Mouse (Mus musculus): ENCODE data around the gene Rnase10. TPM values are rescaled to one million over a fixed set of nuclear protein-coding genes. Genes with fewer than 3 reads are reported as not detected.

Rnase10 gene
- polyA plus RNA-seq, 1 experiment from 2014 or later = not detected

- H3K36me3 ChIP-seq (ENCODE audit: control insufficient read depth, insufficient read depth, low read length) = no peaks in the 10 kb centered on the region
- no peak for ATAC-seq (ENCODE audit: low FRiP score, low TSS enrichment)
- no peaks in the 10 kb centered on the region for H3K9me3 ChIP-seq (ENCODE audit: control insufficient read depth, low read length)
- H3K4me3 ChIP-seq (replicated peaks; ENCODE audit: low read depth, low read length) = no peak overlapping the region
- no peak for DNase-seq
- H3K4me1 ChIP-seq (ENCODE audit: control insufficient read depth, insufficient read depth, low read length) = no peaks in the 10 kb centered on the region
- no peaks in the 10 kb centered on the region for H3K27me3 ChIP-seq (ENCODE audit: control insufficient read depth, insufficient read depth, low read length)
- WGBS = 63% methylated on average over 5 of the region's 5 CpGs
- H3K9ac ChIP-seq (replicated peaks; ENCODE audit: low read length) = no peak overlapping the region
- H3K27ac ChIP-seq (replicated peaks; ENCODE audit: low read depth, low read length) = no peak overlapping the region
- no peak overlapping the region for H3K4me2 ChIP-seq (ENCODE audit: low read length)
Observed at GRCm38 (mm10) chr14:51053176-51053575, 45.6 kb downstream of the Rnase10 start.

GRCm38 (mm10) chr14:51054243-51055237, 47.0 kb downstream of the Rnase10 start:
- no peak overlapping the region for H3K4me3 ChIP-seq (replicated peaks; ENCODE audit: low read depth, low read length)
- H3K36me3 ChIP-seq (ENCODE audit: control insufficient read depth, insufficient read depth, low read length) = no peaks in the 10 kb centered on the region
- H3K4me2 ChIP-seq (ENCODE audit: low read length) = no peak overlapping the region
- no peaks in the 10 kb centered on the region for H3K27me3 ChIP-seq (ENCODE audit: control insufficient read depth, insufficient read depth, low read length)
- no peak for DNase-seq
- no peaks in the 10 kb centered on the region for H3K9me3 ChIP-seq (ENCODE audit: control insufficient read depth, low read length)
- no peak overlapping the region for H3K27ac ChIP-seq (replicated peaks; ENCODE audit: low read depth, low read length)
- ATAC-seq (ENCODE audit: low FRiP score, low TSS enrichment) = no peak
- WGBS = 18% methylated on average over 13 of the region's 13 CpGs
- no peak overlapping the region for H3K9ac ChIP-seq (replicated peaks; ENCODE audit: low read length)
- H3K4me1 ChIP-seq (ENCODE audit: control insufficient read depth, insufficient read depth, low read length) = no peaks in the 10 kb centered on the region

GRCm38 (mm10) chr14:51057401-51057831, 49.9 kb downstream of the Rnase10 start, which contains the start of gene Rnase12:
Gene Rnase12, minus strand, starts transcription at chr14:51057661.
- H3K4me2 ChIP-seq (ENCODE audit: low read length) = no peak within 1 kb of the TSS
- ATAC-seq (ENCODE audit: low FRiP score, low TSS enrichment) (no peak), DNase-seq (no peak)
- H3K27me3 ChIP-seq (ENCODE audit: control insufficient read depth, insufficient read depth, low read length) = no peaks in the 10 kb centered on the region
- H3K9me3 ChIP-seq (ENCODE audit: control insufficient read depth, low read length) = no peaks in the 10 kb centered on the region
- no peak within 1 kb of the TSS for H3K9ac ChIP-seq (replicated peaks; ENCODE audit: low read length)
- H3K36me3 ChIP-seq (ENCODE audit: control insufficient read depth, insufficient read depth, low read length) = no peaks in the 10 kb centered on the region
- H3K4me3 ChIP-seq (replicated peaks; ENCODE audit: low read depth, low read length) = no peak within 1 kb of the TSS
- no peaks in the 10 kb centered on the region for H3K4me1 ChIP-seq (ENCODE audit: control insufficient read depth, insufficient read depth, low read length)
- H3K27ac ChIP-seq (replicated peaks; ENCODE audit: low read depth, low read length) = no peak within 1 kb of the TSS
- 61% methylated on average over 9 of the region's 9 CpGs for WGBS

Other genes starting within 250 kb of the Rnase10 start
- gene Ttc5, start 222.2 kb upstream of the Rnase10 start, polyA plus RNA-seq (2014; fragmentation: Nextera tagmentation; extraction: Ambion mirVana) = 133 and 138 TPM in 2 replicates
- gene Ccnb1ip1, start 200.0 kb upstream of the Rnase10 start, polyA plus RNA-seq (2014; fragmentation: Nextera tagmentation; extraction: Ambion mirVana) = 0.15 TPM in 1 of 2 replicates, not detected in the other
- 47.9 and 51.2 TPM in 2 replicates for gene Parp2, start 199.9 kb upstream of the Rnase10 start, polyA plus RNA-seq (2014; fragmentation: Nextera tagmentation; extraction: Ambion mirVana)
- 2.0 and 3.4 TPM in 2 replicates for gene Tep1, start 137.2 kb upstream of the Rnase10 start, polyA plus RNA-seq (2014; fragmentation: Nextera tagmentation; extraction: Ambion mirVana)
- 0.76 and 1.4 TPM in 2 replicates for gene Klhl33, start 110.2 kb upstream of the Rnase10 start, polyA plus RNA-seq (2014; fragmentation: Nextera tagmentation; extraction: Ambion mirVana)
- gene Osgep, start 82.9 kb upstream of the Rnase10 start, polyA plus RNA-seq (2014; fragmentation: Nextera tagmentation; extraction: Ambion mirVana) = 110 and 116 TPM in 2 replicates
- gene Apex1, start 82.8 kb upstream of the Rnase10 start, polyA plus RNA-seq (2014; fragmentation: Nextera tagmentation; extraction: Ambion mirVana) = 223 and 227 TPM in 2 replicates
- 90.3 and 119 TPM in 2 replicates for gene Pip4p1, start 76.9 kb upstream of the Rnase10 start, polyA plus RNA-seq (2014; fragmentation: Nextera tagmentation; extraction: Ambion mirVana)
- 15.7 and 24.6 TPM in 2 replicates for gene Pnp, start 76.7 kb upstream of the Rnase10 start, polyA plus RNA-seq (2014; fragmentation: Nextera tagmentation; extraction: Ambion mirVana)
- 0.95 TPM in 1 of 2 replicates, not detected in the other for gene Gm49342, start 63.2 kb upstream of the Rnase10 start, polyA plus RNA-seq (2014; fragmentation: Nextera tagmentation; extraction: Ambion mirVana)
- 0.19 and 0.50 TPM in 2 replicates for gene Pnp2, start 51.8 kb upstream of the Rnase10 start, polyA plus RNA-seq (2014; fragmentation: Nextera tagmentation; extraction: Ambion mirVana)
- gene Rnase9, start 34.1 kb downstream of the Rnase10 start, polyA plus RNA-seq (2014; fragmentation: Nextera tagmentation; extraction: Ambion mirVana) = not detected in 2 replicates
- gene Rnase11, start 42.4 kb downstream of the Rnase10 start, polyA plus RNA-seq (2014; fragmentation: Nextera tagmentation; extraction: Ambion mirVana) = not detected in 2 replicates
- 0.34 and 0.59 TPM in 2 replicates for gene Rnase12, start 49.9 kb downstream of the Rnase10 start, polyA plus RNA-seq (2014; fragmentation: Nextera tagmentation; extraction: Ambion mirVana)
- 0.11 TPM in 1 of 2 replicates, not detected in the other for gene Olfr750, start 66.7 kb downstream of the Rnase10 start, polyA plus RNA-seq (2014; fragmentation: Nextera tagmentation; extraction: Ambion mirVana)
- gene Rnase4, start 83.3 kb downstream of the Rnase10 start, polyA plus RNA-seq (2014; fragmentation: Nextera tagmentation; extraction: Ambion mirVana) = 9.6 and 12.7 TPM in 2 replicates
- 1.5 and 2.7 TPM in 2 replicates for gene Ang, start 83.4 kb downstream of the Rnase10 start, polyA plus RNA-seq (2014; fragmentation: Nextera tagmentation; extraction: Ambion mirVana)
- gene Eddm3b, start 106.7 kb downstream of the Rnase10 start, polyA plus RNA-seq (2014; fragmentation: Nextera tagmentation; extraction: Ambion mirVana) = not detected in 2 replicates
- 1.1 TPM in 1 of 2 replicates, not detected in the other for gene Rnase6, start 116.2 kb downstream of the Rnase10 start, polyA plus RNA-seq (2014; fragmentation: Nextera tagmentation; extraction: Ambion mirVana)
- 0.23 TPM in 1 of 2 replicates, not detected in the other for gene Rnase1, start 139.0 kb downstream of the Rnase10 start, polyA plus RNA-seq (2014; fragmentation: Nextera tagmentation; extraction: Ambion mirVana)
- gene Rnase2b, start 154.5 kb downstream of the Rnase10 start, polyA plus RNA-seq (2014; fragmentation: Nextera tagmentation; extraction: Ambion mirVana) = not detected in 2 replicates
- gene Ang2, start 191.4 kb downstream of the Rnase10 start, polyA plus RNA-seq (2014; fragmentation: Nextera tagmentation; extraction: Ambion mirVana) = not detected in 2 replicates
- not detected in 2 replicates for gene Ear14, start 195.6 kb downstream of the Rnase10 start, polyA plus RNA-seq (2014; fragmentation: Nextera tagmentation; extraction: Ambion mirVana)
- not detected in 2 replicates for gene Rnase2a, start 248.4 kb downstream of the Rnase10 start, polyA plus RNA-seq (2014; fragmentation: Nextera tagmentation; extraction: Ambion mirVana)